Mouse (Mus musculus) thymus, adult 2 months (tissue): ENCODE results near the gene Eif2ak4.

Experiments
- CTCF ChIP-seq: fragments of 200-500 bp; IDR thresholded peaks from 2 replicates; pipeline ENCODE4 v1.5.1; 2012; ENCODE audit warnings: mild to moderate bottlenecking, control low read depth, low read length, moderate library complexity, borderline replicate concordance; ENCODE audit not compliant: control insufficient read depth, poor library complexity, insufficient read depth; ENCODE audit errors: extremely low read depth
- POLR2A ChIP-seq: fragments of 200-500 bp; IDR thresholded peaks from 2 replicates; pipeline ENCODE4 v1.6.1; 2012; ENCODE audit warnings: mild to moderate bottlenecking, low read length, control low read depth, moderate library complexity; ENCODE audit not compliant: control insufficient read depth, poor library complexity, insufficient read depth; ENCODE audit errors: extremely low read depth

DNA sequence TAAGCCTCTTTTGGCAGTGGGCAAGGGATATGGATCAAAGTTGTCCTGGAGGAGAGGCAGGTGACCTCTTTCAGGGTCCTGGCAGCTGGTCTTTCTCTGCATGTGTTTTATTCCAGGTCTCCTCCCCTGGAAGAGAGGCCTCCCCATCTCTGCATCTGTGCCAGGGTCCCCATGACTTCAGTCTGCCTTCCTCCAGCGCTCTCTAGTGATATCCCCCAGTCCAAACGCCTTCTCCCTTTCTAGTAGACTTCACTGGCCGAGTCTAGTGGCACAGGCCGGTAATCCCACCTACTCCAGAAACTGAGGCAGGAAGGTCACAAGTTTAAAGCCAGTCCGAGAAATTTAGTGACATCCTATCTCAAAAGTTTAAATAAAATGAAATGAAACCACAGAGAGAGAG, 109.5 kb downstream of the Eif2ak4 start:
- no peak for TF ChIP-seq POLR2A
- TF ChIP-seq CTCF: no peak
